Mouse (Mus musculus) spleen, adult 18-20 months (tissue): ENCODE measurements at regions not wholly inside any gene's neighbourhood (a gene's known extent, or its start where the extent isn't known, plus 50 kb on each side); places are given as distances from the start of the nearest gene placed in this dataset.

ENCODE experiments used
- DNase-seq, 2 experiments: peaks; one replicate each; pipeline ENCODE4 v3.0.0; 2022; ENCODE audit warnings: mixed read lengths in 2 of 2

DNA sequence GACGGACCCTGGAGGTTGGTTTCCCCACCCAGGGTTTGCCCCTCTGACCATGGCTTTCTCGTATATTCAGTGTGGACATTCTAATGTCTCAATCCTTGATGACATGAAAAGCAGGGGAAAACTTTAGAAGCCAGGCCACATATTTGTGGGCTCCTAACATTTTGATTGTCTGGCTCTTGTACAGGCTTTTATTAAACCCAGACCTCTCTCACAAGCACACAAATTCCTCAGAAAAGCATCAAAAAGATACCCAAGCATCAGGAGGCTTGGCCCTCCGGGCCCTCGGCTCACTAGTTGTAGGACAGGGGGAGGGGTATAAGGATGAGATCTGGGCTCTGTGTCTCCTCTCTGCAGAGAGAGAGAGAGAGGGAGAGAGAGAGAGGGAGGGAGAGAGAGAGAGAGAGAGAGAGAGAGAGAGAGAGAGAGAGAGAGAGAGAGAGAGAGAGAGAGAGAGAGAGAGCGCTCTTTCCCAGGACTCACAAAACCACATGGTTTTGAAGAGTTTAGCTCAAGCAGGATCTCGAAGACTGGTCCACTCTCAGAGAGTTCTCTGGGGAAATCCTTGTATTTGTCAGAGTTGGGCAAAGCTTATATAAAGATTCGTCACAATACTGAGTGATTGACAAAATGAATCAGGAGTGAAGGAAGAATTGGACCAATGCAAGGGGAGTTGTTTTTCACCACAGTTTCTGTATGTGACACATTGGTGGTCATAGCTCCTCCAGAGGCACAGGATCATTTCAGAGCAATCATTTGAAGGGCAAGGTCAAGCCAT, 167.2 kb upstream of the Cxcl12 start:
- no peak for DNase-seq

DNA sequence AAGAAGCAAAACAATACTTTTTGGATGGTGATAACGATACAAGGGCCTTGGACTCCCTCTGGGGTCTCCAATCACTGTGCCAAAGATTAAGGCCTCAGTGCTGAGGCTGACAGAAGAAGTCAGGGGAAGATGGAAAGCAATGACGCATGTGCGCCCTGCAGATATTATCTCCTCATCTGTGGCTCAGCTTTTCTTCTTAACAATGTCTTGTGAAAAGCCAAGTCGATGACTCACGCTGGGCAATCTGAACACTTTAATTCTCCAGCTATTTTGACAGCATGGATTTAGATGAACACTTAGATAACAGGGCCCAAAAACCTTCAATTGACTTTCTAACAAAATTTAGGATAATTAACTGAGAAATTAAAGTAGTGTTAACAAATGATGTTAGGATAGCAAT, 155.7 kb upstream of the Cxcl12 start:
- no peak for DNase-seq

- DNase-seq = no peak
Measured at GRCm38 (mm10) chr6:117015461-117015860, 152.9 kb upstream of the Cxcl12 start.

DNA sequence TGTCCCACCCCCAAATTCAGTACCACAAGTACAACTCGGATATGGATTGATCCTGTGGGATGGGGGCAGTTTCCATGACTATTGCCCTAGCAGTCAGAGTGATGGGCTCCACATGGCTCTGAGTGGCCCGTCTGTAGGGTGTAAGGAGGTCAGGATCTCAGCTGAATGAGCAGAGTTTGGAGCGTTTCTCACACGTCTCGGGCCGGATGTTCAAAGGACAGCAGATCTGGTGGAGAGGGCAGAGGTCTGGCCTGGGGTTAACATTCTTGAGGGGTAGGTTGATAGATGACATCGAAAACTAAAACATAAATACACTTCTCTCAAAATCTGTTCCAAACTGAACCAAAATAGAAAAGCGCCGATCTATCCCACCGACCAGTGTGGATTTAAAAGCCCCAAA, 146.5 kb upstream of the Cxcl12 start:
- no peak for DNase-seq

- DNase-seq = no peak
Measured at GRCm38 (mm10) chr6:117032042-117032746, 136.1 kb upstream of the Cxcl12 start.

DNA sequence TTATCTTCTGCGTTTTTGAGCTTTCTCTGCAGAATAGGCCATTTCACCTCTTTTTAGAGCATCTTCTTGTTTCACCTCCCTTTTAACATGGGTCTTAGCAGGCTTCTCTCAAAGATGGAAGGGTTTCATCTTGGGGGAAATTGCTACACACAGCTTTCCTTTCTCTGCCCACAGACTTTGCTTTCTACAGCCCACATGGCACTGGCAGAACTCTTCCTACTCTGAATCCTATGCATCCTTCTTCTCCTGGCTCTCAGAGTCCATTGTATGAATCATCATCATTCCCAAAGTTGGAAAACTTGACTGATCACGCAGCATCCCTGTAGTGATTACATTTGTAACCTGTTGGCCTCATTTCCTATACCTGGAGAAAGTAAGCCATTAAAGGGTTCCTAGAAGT, 124.6 kb upstream of the Cxcl12 start:
- DNase-seq = no peak

GRCm38 (mm10) chr6:117049459-117050010, 118.8 kb upstream of the Cxcl12 start:
- no peak for DNase-seq

GRCm38 (mm10) chr6:117060688-117061087, 107.6 kb upstream of the Cxcl12 start:
- no peak for DNase-seq

DNA sequence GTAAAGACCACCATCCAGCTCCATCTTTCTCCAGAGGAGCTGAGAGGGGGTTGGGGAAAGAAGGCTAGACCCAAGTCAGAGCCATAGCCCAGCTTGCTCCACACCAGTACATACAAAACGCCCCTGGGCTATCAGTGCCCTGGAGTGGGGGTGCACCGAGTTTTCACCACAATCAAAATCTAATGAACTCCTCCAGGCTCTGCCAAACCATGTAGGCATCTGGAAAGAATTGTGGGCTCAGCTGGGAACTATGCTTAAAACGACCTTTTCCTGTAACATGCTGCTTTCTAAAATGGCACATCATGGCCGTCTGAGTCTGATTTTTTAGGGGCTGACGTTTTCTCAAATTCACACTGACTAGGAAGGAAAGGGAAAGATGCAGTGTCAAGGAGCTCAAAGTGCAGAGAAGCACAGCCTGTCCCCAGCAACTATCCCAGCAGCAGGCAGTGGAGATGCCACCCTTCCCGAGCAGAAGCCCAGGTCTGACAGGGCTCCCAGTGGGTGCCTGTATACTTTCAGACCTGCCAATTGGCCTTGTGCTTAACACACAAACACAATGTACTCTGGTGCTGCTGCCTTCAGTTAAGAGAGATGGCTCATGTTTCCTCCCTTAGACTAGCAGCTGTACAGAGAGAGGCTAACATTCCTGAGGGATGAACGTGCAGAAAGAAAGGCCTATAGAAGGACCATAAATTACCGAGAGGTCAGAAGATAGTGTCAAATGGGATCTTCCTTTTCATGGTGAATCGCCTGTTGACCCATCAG, 100.6 kb upstream of the Cxcl12 start:
- no peak for DNase-seq

- no peak for DNase-seq
Measured at GRCm38 (mm10) chr6:117071311-117071710, 97.0 kb upstream of the Cxcl12 start.

GRCm38 (mm10) chr6:117071857-117072256, 96.5 kb upstream of the Cxcl12 start:
- no peak for DNase-seq

GRCm38 (mm10) chr6:117079500-117079899, 88.8 kb upstream of the Cxcl12 start:
- no peak for DNase-seq

DNA sequence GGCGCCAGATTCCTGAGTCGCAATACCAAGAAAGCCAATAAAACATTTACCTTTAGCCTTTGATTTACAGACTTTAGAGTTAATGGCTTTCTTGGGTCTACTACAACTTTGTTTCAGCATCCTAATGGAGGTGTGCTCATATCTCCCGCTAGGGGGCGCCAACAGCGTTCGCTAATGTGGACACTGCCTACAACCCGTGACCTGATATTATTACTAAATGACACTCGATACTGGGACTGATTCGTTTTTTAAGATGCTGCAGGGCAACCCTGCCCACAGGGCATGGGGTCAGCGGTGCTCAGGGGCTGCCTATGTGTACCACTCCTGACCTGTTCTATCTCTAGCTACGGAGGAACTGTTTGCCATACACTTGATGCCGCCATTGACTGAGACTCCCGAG, 87.4 kb upstream of the Cxcl12 start:
- peak in 1 of 2 experiments; percentile 13 for DNase-seq

- DNase-seq = no peak
Measured at GRCm38 (mm10) chr6:117084211-117084610, 84.1 kb upstream of the Cxcl12 start.

DNA sequence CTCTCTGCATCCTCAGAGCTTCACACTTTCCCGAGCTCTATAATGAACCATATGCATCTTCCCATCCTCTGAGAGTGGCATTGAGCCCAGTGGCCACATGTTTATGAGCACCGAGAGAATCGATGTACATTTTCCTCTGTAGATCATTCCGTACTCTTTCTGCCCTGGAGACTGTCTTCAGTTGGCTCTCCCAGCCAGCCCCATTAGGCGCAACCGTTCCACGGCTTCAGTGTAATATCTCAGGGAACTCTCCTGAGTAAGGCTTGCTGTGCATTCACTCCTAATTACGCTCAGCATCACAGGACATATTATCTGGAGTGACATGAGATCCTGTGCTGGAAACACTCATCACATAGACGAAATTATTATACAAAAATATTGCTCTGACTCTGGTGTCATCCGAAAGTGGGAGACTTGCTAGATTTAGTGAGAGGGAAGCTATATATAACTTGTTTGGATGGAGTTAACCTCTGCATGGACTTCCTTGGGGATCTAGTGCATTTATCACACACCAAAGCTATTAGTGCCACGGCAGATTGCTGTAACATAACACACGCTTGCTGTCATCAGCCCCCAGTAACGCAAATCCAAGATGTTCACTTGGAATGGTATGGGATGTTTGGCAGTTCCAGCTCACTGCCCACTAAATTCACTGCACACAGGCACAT, 83.4 kb upstream of the Cxcl12 start:
- no peak for DNase-seq

- DNase-seq = no peak
Measured at GRCm38 (mm10) chr6:117094742-117095141, 73.6 kb upstream of the Cxcl12 start.

DNA sequence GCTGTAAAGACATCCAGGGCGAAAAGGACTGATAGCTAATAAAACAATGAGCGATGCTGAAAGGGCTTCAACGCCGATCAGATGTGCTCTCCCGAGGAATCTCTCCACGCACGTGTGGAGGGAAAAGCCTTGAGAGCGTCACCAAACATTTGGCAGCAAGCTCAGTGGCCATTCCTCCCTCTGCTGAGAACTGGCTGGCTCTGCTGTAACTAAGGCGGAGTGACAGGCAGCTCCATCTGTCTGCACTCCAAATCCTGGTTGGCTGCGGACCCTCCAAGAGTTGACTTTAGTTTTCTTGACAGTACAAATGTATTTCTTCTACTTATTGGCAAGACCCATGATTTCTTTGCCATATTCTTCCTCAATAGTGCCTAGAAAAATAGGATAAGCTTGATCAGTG, 68.5 kb upstream of the Cxcl12 start:
- DNase-seq = no peak

DNA sequence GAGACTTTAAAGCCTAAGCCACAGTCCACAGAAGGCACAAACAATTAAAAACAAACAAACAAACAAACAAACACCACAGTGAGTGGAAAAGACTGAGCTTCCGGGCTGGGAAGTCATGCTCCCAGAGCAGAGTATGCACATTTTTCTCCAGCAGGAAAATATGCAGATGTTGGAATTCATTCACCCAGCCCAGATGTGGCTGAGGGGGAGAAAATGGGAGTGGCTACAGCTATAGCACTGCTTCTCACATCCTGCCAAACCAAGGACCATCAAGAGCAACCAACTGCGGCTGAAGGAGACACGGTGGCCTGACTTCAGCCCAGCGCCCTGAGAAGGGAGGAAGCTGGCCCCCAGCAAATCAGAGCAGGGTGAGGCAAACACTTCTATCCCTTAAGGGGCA, 65.6 kb upstream of the Cxcl12 start:
- no peak for DNase-seq

DNA sequence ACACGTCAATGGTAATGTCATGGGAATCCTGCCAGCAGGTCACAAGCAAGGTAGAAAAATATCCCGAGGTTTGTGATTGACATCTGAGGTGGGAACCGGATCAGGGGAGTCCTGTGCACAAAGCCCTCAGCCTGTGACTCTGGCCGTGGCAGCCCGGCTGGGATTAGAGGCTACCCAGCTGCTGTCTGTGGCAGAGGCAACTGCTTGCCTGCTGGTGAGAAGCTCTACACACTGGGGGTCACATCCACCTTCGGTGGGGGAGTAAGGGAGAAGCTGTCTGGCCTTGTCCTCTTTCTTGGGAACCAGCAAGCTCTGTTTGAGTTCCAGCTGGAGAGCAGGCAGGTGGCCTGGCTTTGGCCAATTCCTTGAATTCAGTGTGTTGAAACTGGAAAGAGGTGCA, 64.3 kb upstream of the Cxcl12 start:
- no peak for DNase-seq

- DNase-seq = no peak
Measured at GRCm38 (mm10) chr6:117104463-117104862, 63.9 kb upstream of the Cxcl12 start.

DNA sequence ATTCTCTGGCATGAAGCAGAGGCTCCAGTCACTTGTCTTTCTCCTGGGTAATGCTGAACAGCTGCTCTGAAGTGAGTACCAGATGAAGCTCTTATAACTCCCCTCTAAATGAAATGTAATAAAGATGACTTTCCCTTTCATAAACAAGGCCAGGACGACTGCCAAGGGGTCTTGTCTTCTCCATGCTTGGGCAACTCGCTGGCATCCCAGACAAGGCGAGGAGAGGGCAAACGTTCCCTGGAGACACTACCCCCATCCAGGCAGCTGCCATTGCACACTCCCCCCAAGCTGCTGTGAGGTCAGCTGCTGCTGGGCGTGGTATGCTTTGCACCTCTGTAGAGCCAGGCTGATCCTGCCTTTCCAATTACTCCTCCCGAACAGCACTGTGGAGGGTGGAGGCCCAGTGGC, 63.1 kb upstream of the Cxcl12 start:
- no peak for DNase-seq

DNA sequence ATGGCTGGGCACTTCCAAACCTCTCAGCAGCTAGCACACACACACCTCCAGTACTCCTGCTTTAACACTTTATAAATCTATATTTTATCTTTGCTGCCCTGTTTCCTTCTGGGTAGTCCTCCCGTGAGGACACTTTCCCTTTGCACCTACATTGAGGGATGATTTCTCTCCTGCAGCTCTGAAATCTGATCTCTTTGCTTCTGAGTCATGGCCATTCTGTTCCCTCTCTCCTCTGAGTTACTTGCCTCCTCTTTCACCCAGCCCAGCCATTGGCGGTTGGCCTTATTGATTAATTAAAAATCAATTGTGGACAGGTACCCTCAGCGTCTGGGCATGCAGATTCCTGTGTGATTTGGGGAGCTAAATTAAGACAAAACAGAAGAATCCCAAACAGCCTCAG, 58.0 kb upstream of the Cxcl12 start:
- DNase-seq = no peak

DNA sequence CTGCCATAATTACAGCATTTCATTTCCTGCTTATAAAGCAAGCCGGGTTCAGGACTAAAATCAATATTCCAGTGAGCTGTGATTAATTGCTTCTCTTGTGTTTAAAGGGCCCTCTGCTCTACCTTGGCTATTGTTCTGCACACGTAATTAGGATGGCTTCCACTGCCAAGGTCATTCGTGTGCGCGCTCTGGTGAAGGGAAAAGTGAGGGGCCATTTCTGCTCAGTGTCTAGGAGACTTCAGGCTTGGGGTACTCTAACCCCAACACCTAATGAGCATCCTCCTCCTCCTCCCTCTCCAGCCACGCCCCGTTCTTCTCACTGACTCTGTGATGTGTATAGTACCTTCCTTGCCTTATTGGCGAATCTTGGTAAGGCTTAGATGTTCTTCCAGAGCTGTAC, 53.5 kb upstream of the Cxcl12 start:
- no peak for DNase-seq
